Mouse (Mus musculus) heart, embryonic 15.5 days (tissue): Measurements from ENCODE around the gene Las1l. TPM values are rescaled to one million over a fixed set of nuclear protein-coding genes. Genes with fewer than 3 reads are reported as not detected.

Experiments
- ATAC-seq: fragments of 200-750 bp; cut with Nextera tagmentation; replicated peaks from 2 replicates; pipeline ENCODE4 v1.8.0; 2017; ENCODE audit warnings: low read depth, moderate TSS enrichment; ENCODE audit not compliant: insufficient number of reproducible peaks, insufficient read depth, low FRiP score
- H3K27ac ChIP-seq: fragments of 300-500 bp; sonication (generic); 2 replicates; pipeline ENCODE4 v1.5.1; 2015; ENCODE audit warnings: mild to moderate bottlenecking, inconsistent platforms
- H3K27me3 ChIP-seq: fragments of 300-500 bp; sonication (generic); 2 replicates; pipeline ENCODE4 v1.6.1; 2015; ENCODE audit warnings: inconsistent platforms
- H3K36me3 ChIP-seq: fragments of 300-500 bp; sonication (generic); 2 replicates; pipeline ENCODE4 v1.6.1; 2015; ENCODE audit warnings: mild to moderate bottlenecking, inconsistent platforms
- H3K4me1 ChIP-seq: fragments of 300-500 bp; sonication (generic); replicated peaks from 2 replicates; pipeline ENCODE4 v1.6.1; 2015; ENCODE audit warnings: inconsistent platforms
- H3K4me2 ChIP-seq: fragments of 300-500 bp; sonication (generic); 2 replicates; pipeline ENCODE4 v1.6.1; 2015; ENCODE audit warnings: inconsistent platforms, mild to moderate bottlenecking, moderate library complexity
- H3K4me3 ChIP-seq: fragments of 300-500 bp; sonication (generic); 2 replicates; pipeline ENCODE4 v1.5.1; 2015; ENCODE audit warnings: mild to moderate bottlenecking, inconsistent platforms
- H3K9ac ChIP-seq: fragments of 300-500 bp; sonication (generic); 2 replicates; pipeline ENCODE4 v1.6.1; 2015; ENCODE audit warnings: mild to moderate bottlenecking, inconsistent platforms
- H3K9me3 ChIP-seq: fragments of 300-500 bp; sonication (generic); replicated peaks from 2 replicates; pipeline ENCODE4 v1.6.1; 2016; ENCODE audit warnings: inconsistent platforms
- WGBS: fragments of 180-500 bp; shearing (Covaris S2); methylation state at CpG from one replicate; pipeline ENCODE4 v1.1.7; 2015; ENCODE audit warnings: mixed read lengths; 5-methylcytosine and 5-hydroxymethylcytosine counted together
- polyA plus RNA-seq: library from polyadenylated mRNA; unstranded; fragments of >200 nt; fragmentation: Nextera tagmentation; extraction: Ambion mirVana; gene quantifications from 2 replicates; pipeline ENCODE4 v1.2.1, GENCODE M21; 2015

The Las1l gene
- polyA plus RNA-seq, 1 experiment from 2014 or later = 49.7 TPM

DNA sequence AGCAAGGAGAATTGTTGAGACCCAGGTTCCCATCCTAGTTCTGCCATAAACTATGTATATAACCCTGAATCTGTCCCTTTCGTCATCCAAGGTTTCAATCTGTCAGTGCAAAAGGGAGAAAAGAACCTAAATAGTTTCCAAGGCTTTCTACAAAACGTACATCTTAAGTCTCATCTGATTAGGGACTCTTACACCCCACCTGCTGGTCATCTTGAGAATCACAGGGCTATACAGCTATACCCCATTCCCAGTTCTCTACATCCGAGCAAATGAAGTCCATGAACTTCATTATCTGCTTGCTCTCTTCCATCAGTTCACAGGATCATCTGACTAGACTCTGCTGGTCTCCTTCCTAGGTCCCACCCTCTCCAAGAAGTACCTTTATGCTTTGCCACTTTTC is 6.0 kb downstream of the Las1l start:
- Histone ChIP-seq H3K9me3 (no peaks in the 10 kb centered on the region), H3K4me1 (peaks cover 2% of the 10 kb centered on the region; the same call in 1 of the 2 replicates), H3K4me2 (no peak overlapping the region), H3K27ac (no peak overlapping the region), H3K9ac (no peak overlapping the region), H3K27me3 (no peaks in the 10 kb centered on the region), H3K4me3 (no peak overlapping the region), H3K36me3 (peaks cover 12% of the 10 kb centered on the region; the same call in 1 of the 2 replicates)
- WGBS = 41% methylated on average over 3 of the region's 3 CpGs
- ATAC-seq = no peak

DNA sequence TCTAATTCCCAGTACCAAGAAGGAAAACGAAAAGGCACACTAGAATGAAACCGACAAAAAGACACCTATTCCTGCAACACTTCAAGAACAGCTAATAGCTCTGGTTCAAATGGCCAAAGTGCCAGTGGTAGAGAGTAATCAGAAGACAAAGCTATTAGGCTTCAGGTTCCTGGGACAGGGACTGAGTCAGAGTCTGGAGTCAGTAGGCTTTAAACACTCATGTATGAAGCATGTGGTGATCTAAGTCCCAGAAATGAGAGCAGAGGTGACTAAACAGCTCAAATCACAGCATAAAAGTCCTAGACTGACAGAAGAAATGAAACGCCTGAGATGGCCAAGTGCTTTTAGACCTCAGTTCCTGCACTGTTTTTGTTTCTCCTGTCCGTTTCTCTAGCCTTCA is 8.6 kb downstream of the Las1l start:
- H3K36me3 ChIP-seq = peaks cover 16% of the 10 kb centered on the region; the same call in 1 of the 2 replicates
- WGBS = 65% methylated on average over 4 of the region's 4 CpGs
- H3K4me2 ChIP-seq = no peak overlapping the region
- no peaks in the 10 kb centered on the region for H3K27me3 ChIP-seq
- no peak overlapping the region for H3K27ac ChIP-seq
- no peaks in the 10 kb centered on the region for H3K9me3 ChIP-seq
- H3K4me3 ChIP-seq = no peak overlapping the region
- no peaks in the 10 kb centered on the region for H3K4me1 ChIP-seq
- no peak overlapping the region for H3K9ac ChIP-seq
- no peak for ATAC-seq

DNA sequence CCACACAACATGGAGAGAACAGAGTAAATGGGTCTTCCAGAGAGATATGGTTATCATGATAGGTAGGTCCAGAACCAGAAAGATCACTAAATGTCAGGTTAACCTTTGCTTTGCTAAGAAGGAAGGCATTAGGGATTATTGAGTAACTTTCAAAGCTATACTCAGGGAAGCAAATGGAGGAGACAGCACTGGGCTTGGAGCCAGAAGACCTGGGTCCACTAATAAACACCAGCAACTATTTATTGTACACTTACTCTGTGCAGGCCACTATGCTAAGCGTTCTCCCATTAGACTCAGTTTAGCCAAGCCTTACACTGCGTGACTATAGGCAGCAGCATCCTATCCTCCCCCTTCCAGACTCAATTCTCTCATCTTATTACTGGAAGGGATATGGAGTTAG is 11.3 kb downstream of the Las1l start:
- peaks cover 18% of the 10 kb centered on the region; the same call in 1 of the 2 replicates for H3K36me3 ChIP-seq
- WGBS = 90% methylated on average over 2 of the region's 2 CpGs

DNA sequence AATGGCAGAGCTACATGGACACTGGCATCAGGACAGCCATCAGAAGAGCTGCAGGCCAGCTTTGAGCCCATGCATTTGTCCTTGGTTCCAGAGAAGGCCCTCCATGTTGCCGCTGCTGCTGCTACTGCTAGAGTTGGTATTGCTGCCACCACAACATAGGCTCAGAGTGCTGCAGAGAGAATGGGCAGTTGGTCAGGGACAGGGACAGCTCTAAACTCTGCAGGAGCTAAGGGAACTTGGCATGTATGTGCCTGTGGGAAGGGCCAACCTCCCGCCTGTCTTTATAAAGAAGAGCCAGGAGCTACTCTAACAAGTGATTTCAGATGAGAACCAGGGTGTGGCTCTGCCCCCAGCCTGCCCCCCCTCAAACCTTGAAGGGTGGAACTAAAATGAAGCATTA is 21.3 kb downstream of the Las1l start:
- H3K4me1 ChIP-seq = no peaks in the 10 kb centered on the region
- H3K9ac ChIP-seq = no peak overlapping the region
- no peak overlapping the region for H3K27ac ChIP-seq
- H3K4me2 ChIP-seq = no peak overlapping the region
- H3K4me3 ChIP-seq = no peak overlapping the region
- H3K27me3 ChIP-seq = no peaks in the 10 kb centered on the region
- peaks cover 8% of the 10 kb centered on the region; the same call in 1 of the 2 replicates for H3K36me3 ChIP-seq
- H3K9me3 ChIP-seq = no peaks in the 10 kb centered on the region
- WGBS = 78% methylated on average over 2 of the region's 2 CpGs
- no peak for ATAC-seq

More for the DNA sequence above, 11.3 kb downstream of the Las1l start:
- Histone ChIP-seq H3K4me3 (no peak overlapping the region), H3K9ac (no peak overlapping the region), H3K9me3 (no peaks in the 10 kb centered on the region), H3K27ac (no peak overlapping the region), H3K4me2 (no peak overlapping the region), H3K4me1 (no peaks in the 10 kb centered on the region), H3K27me3 (no peaks in the 10 kb centered on the region)
- no peak for ATAC-seq

DNA sequence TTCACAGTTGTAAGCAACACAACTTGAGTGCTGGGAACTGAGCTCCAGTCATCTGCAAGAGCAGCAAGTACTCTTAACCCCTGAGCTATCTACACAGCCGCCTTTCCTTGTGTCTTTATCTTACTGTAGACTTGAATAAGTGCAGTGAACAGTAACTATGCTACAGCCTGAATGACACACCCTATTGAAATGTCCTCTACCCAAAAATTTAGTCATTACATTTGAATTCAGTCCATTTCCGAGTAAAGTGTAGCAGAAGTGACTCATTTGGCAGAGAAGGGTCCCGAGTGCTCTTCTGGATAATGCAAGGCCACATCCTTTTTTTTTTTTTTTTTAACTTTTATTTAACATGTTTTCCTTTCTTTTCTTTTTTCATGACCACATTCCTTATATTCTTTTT is 54.0 kb downstream of the Las1l start:
- 75% methylated on average over 3 of the region's 3 CpGs for WGBS
- no peaks in the 10 kb centered on the region for H3K36me3 ChIP-seq
- H3K27me3 ChIP-seq = no peaks in the 10 kb centered on the region
- H3K4me3 ChIP-seq = no peak overlapping the region
- H3K4me1 ChIP-seq = no peaks in the 10 kb centered on the region
- H3K4me2 ChIP-seq = no peak overlapping the region
- H3K27ac ChIP-seq = no peak overlapping the region
- ATAC-seq = no peak
- H3K9me3 ChIP-seq = no peaks in the 10 kb centered on the region
- H3K9ac ChIP-seq = no peak overlapping the region

Other genes with a start within 250 kb of the Las1l start
- 1.0 and 1.5 TPM in 2 replicates for gene Zc3h12b, start 245.3 kb downstream of the Las1l start, polyA plus RNA-seq
- gene Msn, start 139.1 kb upstream of the Las1l start, polyA plus RNA-seq = 172 and 194 TPM in 2 replicates